Mouse (Mus musculus) embryo, embryonic 10.5 days (tissue): ENCODE data around the gene Ptgs1.

Experiments used
- DNase-seq: peaks from one replicate; pipeline ENCODE4 v3.0.0-alpha.2; 2015; ENCODE audit warnings: low spot score

The Ptgs1 gene

DNA sequence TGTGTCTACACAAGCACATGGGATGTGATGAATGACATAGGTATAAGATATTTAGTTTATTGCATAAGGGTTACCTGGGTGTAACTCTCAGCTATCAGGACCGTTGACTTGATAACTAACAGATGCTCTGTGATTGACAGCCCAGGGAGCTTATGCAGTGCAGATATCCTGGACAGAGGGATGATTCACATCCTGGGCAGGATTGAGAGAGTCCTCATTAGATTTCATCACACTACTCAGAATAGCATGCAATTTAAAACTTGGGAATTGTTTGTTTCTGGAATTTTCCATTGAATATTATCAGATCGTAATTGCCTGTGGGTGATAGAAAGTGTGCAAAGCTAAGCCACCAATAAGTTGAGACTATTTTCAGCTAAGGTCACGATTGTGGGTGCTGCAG is 17.7 kb downstream of the Ptgs1 start:
- no peak for DNase-seq

DNA sequence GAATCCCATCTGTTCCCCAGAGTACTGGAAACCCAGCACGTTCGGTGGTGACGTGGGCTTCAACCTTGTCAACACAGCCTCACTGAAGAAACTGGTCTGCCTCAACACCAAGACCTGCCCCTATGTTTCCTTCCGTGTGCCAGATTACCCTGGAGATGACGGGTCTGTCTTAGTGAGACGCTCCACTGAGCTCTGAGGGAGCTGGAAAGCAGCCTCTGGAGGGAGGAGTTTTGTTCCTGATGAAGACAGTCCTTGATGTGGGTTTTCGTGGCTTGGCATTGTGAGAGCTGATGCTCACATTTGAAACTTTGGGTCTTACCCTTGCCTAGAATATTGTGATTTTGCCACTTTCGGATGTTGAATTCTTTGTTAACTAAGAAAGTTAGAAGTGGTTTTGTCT is 20.9 kb downstream of the Ptgs1 start:
- no peak for DNase-seq

DNA sequence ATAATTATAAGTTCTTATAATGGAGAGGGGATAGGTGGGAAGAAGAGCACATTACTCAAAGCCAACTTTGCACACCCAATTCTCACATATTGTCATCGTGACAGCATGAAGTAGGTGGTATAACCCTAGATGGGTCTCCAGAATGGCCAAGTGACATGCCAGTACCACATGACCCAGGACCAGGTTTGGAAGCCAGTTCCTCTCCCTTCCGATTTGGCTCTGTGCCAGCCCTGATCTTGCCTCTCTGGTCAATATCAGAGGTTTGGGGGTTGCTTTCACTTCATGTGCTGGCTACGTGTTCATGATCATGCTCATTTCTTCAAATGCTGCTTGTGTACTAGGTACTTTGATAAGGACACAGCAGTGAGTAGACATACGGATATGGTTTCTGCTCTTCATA is 22.3 kb downstream of the Ptgs1 start:
- no peak for DNase-seq

DNA sequence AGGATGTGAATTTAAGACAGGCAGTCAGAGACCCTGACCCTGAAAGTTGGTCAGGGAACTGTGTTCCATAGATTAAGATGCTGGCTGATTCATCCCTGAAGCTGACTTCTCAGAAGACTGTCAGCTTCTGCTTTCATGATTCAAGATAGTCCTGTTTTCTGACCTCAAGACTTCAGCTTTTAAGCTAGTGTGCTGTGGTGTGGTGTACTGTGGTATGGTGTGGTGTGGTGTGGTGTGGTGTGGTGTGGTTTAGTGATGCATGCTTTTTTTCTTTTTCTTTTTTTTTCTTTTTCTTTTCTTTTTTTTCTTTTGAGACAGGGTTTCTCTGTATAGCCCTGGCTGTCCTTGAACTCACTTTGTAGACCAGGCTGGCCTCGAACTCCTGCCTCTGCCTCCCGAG is 24.2 kb downstream of the Ptgs1 start:
- no peak for DNase-seq

DNA sequence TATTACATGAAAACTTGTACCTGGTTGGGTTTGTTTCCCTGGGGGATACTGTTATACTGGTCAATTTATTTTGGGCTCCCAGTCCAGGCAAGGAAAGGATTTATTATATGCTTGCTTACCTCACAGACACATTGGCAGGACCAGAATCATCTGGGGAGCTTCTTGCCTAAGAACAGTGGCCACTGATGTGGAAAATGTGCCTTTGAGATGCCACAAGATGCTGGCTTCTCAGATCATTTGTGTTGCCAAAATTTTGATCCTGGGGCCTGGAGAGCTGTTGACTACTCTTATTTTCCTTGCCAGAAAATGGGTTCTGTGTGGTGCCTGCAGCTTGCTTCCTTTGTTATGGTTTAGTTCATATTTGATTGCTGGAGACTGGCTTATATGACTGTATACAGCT is 26.7 kb downstream of the Ptgs1 start:
- DNase-seq: no peak

DNA sequence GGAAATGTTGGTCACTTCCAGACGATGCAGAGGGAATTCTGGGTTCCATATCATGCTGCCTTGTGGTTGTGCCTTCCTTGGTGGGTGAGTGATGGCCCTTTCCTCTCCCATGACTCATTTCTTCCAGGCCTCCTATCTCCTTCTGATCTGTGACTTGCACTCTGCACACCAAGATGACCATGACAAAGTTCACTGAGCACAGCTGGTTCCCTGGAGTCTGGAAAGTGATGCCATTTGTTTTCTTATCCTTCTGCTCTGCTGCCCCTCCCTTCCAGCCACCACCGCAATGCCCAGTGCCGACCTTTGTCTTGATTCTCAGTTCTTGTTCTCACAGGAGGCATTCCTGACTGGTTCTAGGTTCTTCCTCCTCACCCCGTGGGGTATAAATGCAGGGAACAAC is 29.2 kb downstream of the Ptgs1 start:
- DNase-seq: no peak

DNA sequence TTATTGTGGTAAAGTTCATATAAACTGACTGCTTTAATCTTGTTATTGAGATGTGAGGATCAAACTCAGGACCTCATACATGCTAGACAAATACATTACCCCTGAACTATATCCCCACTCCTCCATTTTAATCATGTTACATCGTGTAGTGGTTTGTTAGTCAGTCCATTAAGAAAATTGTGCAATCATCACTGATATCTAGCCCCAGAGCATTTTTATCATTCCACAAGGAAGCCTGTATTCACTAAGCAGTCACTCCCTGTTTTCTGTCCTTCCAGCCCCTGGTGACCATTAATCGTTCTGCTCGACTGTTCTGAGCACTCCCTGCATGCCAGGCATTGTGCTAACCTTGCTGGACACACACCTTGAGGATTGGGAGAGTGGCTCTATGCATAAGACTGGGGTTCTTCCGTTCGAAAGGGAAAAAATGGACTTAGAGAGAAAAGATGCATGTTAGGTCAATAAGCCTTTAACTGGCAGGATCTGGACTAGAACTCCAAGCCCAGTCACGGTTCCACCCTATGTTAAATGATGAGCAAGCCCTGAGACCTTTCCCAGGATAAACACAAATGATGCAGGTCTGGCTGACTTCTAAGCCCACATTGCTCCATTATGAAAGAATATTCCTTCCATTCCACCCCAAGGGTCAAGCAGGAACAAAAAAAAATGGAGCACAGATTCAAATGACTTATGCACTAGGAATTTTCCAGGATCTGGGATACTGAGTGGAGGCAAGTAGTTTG is 29.7 kb downstream of the Ptgs1 start:
- no peak for DNase-seq

DNA sequence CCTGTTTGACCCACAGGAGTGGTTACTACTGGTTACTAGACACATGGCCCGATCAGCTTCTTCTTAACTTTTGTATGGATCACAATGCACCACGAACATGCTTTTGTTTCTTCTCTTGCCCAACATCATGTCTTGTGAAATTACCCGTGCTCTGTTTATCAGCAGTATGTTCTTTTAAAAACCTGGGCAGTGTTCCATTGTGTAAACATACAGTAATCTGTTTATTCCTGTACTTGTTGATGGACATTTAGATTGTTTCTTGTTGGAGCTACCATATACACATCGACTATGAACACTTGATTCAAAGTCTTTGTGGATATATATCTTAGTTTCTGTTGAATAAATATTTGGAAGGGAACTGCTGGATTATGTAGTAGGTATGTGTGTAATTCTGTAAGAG is 31.8 kb downstream of the Ptgs1 start:
- DNase-seq: no peak

DNA sequence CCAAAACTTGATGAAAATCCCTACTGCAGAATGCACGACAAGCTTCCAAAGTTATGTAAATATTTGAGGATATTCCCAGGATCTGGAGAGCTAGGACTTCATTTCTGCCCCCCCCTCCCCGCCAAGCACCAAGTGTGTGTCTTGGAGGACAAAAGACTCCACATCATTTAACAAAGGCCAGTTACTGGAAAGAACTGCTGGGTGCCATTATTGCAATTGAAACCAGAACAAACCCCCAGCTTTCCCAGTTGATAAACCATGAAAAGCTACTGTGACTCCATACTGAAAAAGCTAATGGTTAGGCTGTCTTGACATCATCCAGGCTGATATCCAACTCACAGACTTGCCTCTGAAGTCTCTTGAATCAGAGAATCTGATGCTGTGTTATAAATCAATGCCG is 39.2 kb downstream of the Ptgs1 start:
- no peak for DNase-seq

DNA sequence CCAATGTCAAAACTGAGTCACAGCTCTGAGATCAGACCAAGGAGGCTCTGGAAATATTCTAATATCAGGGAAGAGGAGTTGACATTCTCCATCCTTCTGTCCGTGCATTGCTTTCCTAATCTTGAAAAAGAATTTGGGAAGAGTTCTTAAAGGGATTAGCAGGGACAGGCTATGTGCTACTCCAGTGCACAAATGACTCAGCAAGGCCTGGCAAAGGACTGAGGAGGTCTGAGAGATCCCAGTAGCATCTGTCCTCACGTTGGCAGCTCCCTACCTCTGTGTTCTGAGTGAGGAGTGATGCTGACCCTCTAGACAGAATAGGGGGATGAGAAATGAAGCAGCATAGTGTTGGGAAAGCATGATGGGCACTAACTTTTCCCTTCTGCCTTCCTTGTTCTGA is 40.0 kb downstream of the Ptgs1 start:
- no peak for DNase-seq

DNA sequence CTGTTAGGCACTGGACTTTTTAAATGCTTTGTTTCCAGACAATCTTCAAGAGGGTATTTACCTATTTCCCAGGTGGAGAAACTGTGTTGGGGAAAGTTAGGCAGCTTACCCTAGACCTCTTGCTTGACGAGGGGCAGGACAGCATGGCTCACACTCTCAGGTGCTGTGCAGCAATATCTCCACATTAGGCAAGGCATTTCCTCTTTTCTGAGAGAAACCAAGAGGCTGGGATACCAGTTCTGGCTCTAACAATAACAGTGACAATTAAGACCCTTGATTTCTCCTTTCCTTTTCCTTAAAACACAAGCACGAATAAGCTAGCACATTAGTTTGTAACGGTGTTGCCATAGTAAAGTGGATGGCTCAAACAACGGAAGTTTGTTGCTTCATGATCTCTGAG is 40.9 kb downstream of the Ptgs1 start:
- DNase-seq: no peak

DNA sequence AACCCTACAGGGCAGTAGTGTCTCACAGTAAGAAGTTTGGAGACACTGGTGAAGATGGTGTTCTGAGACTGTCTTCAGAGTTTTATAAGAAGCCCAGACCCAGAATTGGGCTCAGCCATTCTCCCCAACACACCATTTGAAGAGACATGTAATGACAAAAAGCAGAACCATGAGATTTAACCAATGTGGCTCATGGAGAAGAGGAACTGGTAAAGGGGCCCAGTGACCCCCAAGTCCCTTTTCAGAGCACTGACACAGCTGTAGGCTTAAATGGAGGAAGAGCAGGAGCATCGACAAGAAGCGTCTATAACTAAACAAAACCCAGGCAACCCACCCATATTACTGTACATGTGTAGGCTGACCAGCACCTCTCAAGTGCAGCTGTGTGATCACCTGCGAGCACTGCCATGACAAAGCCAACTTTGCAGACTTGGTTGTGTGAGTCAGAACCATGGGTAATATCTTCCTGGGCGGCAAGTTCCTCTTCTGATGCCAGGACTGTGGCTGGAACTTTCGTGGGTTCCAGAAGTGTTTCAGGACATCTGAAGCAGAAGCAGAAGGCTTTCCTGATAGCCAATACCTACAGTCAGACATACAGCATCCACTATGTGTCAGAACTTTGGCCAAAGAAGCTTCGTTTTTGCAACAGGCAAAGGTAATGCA is 42.2 kb downstream of the Ptgs1 start:
- DNase-seq: no peak

DNA sequence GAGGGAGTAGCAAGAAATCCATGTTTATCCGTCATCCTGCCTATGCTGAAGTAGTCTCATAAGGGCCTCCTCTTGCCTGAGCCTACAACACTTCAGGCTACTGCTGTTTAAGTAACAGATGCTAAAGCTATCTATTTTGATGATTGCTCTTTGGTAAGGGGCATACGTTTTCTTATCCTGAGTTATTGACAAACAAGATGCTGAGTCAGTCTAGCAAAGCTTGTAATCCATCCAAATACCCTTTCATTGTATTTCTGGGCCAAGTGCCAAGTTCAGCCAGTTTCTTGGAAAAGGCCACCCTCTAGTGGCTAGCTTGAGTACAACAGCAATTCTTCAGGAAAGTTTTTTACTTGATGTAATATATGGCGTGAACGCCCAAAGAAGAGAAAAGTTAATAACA is 46.2 kb downstream of the Ptgs1 start:
- peak; percentile 85 for DNase-seq

DNA sequence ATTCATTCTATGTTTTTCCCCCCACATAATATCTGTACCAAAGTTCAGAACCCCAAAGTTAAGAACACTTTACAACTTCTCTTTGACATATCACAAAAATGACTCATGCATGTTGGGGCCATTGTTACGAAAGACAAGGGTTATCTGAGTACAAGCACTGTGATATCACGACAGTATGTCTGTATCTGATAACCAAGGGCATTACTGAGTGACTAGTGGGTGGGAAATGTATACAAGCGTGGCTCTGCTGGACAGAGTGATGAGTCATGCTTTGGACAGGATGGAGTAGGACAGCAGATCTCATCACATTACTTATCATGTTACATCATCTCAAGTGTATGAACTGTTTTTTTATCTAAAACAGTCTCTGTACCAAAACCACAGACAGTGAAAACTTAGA is 48.5 kb downstream of the Ptgs1 start:
- no peak for DNase-seq

DNA sequence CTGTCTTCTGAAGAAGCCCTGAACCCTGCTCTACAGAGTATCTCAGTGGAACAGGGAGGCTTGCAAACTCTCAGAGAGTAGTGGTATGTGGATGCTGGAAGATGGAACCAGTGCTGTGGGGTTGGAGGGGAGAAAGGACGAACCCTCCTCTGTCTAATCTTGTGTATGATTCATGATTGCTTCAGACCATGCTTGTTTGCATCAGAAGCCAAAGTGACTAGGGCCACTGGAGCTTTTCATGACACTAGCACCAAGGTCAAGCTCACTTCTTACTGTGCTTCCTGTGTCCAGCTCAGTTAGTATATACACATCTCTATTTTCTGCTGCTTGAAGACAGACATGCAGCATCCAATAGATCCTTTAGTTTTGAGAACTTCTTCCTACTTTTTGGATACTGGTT is 50.9 kb downstream of the Ptgs1 start:
- DNase-seq: no peak

DNA sequence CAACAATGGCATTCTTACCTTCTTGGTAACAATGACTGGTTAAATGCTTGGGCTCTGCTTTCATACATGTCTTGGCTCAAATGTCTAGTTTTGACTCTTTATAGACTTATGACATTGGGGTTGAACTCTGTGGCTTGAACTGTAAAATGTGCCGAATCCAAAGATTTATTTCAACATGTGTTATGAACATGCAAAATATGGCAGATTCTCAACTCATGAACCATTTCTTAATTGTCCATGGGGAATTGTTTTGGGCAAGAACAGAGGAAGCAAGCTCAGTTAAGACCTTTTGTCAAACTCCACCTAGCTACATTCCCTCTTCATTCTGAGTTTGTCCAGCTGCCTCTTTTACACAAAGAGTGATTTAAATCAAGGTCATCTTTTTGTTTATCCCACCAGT is 52.1 kb downstream of the Ptgs1 start:
- DNase-seq: no peak
